Mouse (Mus musculus) small intestine, adult 2 months (tissue): ENCODE measurements around the gene Steap3.

Source experiments
- CTCF ChIP-seq: fragments of 200-500 bp; IDR thresholded peaks from 2 replicates; pipeline ENCODE4 v1.5.1; 2012; ENCODE audit warnings: low read depth, mild to moderate bottlenecking, control low read depth, inconsistent platforms, low read length, moderate library complexity, mixed read lengths; ENCODE audit not compliant: insufficient replicate concordance, insufficient read length; ENCODE audit errors: extremely low read depth
- POLR2A ChIP-seq: fragments of 200-500 bp; IDR thresholded peaks from 2 replicates; pipeline ENCODE4 v1.6.1; 2012; ENCODE audit warnings: low read depth, mild to moderate bottlenecking, control low read depth, inconsistent platforms, low read length, moderate library complexity

- TF ChIP-seq CTCF: no peak
- TF ChIP-seq POLR2A: no peak
Measured at GRCm38 (mm10) chr1:120193586-120193985, 78.9 kb downstream of the Steap3 start.
